Mouse (Mus musculus) embryonic facial prominence, embryonic 14.5 days (tissue): Measurements from ENCODE around the gene Trim31. TPM values are rescaled to one million over a fixed set of nuclear protein-coding genes. Genes with fewer than 3 reads are reported as not detected.

Experiments
- ATAC-seq: fragments of 200-750 bp; cut with Nextera tagmentation; 2 replicates; pipeline ENCODE4 v1.8.0; 2017; ENCODE audit warnings: low read depth, moderate number of reproducible peaks, moderate TSS enrichment
- DNase-seq: peaks from one replicate; pipeline ENCODE4 v3.0.0-alpha.2; 2015; ENCODE audit warnings: low spot score
- H3K27ac ChIP-seq: fragments of 300-500 bp; sonication (generic); replicated peaks from 2 replicates; pipeline ENCODE4 v1.5.1; 2014; ENCODE audit warnings: low read depth, mild to moderate bottlenecking, low read length, moderate library complexity
- H3K27me3 ChIP-seq: fragments of 300-500 bp; sonication (generic); replicated peaks from 2 replicates; pipeline ENCODE4 v1.6.1; 2014; ENCODE audit warnings: low read length; ENCODE audit not compliant: control insufficient read depth, insufficient read depth
- H3K36me3 ChIP-seq: fragments of 300-500 bp; sonication (generic); 2 replicates; pipeline ENCODE4 v1.6.1; 2014; ENCODE audit warnings: low read length, mixed read lengths; ENCODE audit not compliant: control insufficient read depth, insufficient read depth
- H3K4me1 ChIP-seq: fragments of 300-500 bp; sonication (generic); 2 replicates; pipeline ENCODE4 v1.6.1; 2014; ENCODE audit warnings: antibody characterized with exemption, low read length; ENCODE audit not compliant: control insufficient read depth, insufficient read depth
- H3K4me2 ChIP-seq: fragments of 300-500 bp; sonication (generic); 2 replicates; pipeline ENCODE4 v1.6.1; 2014; ENCODE audit warnings: low read depth, mild to moderate bottlenecking, low read length, moderate library complexity, mixed read lengths
- H3K4me3 ChIP-seq: fragments of 300-500 bp; sonication (generic); 2 replicates; pipeline ENCODE4 v1.5.1; 2014; ENCODE audit warnings: low read depth, mild to moderate bottlenecking, low read length
- H3K9ac ChIP-seq: fragments of 300-500 bp; sonication (generic); 2 replicates; pipeline ENCODE4 v1.6.1; 2014; ENCODE audit warnings: low read depth, mild to moderate bottlenecking, low read length, moderate library complexity, mixed read lengths
- H3K9me3 ChIP-seq: fragments of 300-500 bp; sonication (generic); 2 replicates; pipeline ENCODE4 v1.6.1; 2016; ENCODE audit warnings: low read length; ENCODE audit not compliant: control insufficient read depth
- WGBS: fragments of 180-500 bp; shearing (Covaris S2); extraction: QIAGEN DNeasy Blood & Tissue Kit; methylation state at CpG from one replicate; pipeline ENCODE4 v1.1.7; 2014; 5-methylcytosine and 5-hydroxymethylcytosine counted together
- polyA plus RNA-seq: library from polyadenylated mRNA; unstranded; fragments of >200 nt; fragmentation: Nextera tagmentation; extraction: Ambion mirVana; gene quantifications from 2 replicates; pipeline ENCODE4 v1.2.1, GENCODE M21; 2014

The Trim31 gene
- polyA plus RNA-seq, 1 experiment from 2014 or later, result not detected

DNA sequence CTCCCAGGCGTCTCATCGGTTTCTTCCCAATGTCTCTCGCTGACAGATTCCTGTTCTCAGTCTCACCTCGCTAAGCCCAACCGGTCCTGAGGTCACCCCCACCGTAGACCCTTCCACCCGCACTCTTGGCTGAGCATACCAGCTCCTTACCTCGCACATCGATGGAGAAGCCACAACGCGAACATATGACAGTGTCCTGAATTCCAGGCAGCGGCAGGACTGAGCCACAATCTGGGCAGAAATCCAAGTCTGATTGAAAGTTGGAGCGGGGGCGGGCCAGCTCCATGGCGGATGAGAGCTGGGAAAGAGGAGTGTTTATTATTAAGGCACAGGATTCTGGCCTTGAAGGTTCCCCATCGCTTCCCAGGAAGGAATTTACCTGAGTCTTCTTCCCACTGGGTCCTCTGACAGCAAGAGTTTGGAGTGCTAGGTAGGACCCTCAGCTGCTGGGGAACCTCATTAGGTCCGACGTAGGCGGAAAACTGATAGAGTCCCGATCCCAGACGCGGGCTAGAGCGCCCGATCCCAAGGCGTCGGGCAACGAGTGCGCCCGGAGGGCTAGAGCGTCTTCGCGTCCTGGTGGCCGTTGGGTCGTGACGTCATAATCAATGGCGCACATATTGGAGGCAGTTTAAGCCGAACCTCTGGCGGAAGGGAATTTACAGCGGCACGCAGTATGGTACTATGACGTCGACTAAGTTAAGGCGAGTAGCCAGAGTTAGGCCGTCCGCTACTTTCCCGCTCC lies 60.3 kb downstream of the Trim31 start, which contains the start of the genes Znrd1 and Znrd1as:
TSS of gene Znrd1 (minus strand) at position 561 of the 745 bp plus-strand sequence.
TSS of gene Znrd1as (plus strand) at position 594 of the 745 bp plus-strand sequence.
- peak; percentile 98 for ATAC-seq
- H3K27ac ChIP-seq, result peak within 1 kb of the TSS; percentile 85

DNA sequence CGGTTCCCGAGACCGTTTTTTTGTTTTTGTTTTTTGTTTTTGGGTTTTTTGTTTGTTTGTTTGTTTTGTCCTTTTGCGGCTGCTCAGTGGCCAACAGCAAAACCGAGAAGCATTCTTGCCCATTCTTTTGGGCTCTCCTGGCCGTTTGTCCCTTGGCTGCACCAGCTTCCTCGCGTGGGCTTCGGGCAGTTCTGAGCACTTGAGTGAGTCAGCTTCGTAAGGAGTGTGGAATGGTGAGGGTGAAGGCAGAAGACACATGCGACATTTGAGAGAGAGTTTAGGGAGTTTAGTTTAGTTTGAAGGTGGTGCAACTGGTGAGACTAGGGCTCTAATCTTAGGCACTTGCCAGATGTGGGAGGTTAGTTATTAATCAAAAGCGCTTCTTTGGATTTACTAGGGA lies 61.0 kb downstream of the Trim31 start:
- Histone ChIP-seq H3K36me3 (peaks cover 26% of the 10 kb centered on the region), H3K4me1 (peaks cover 7% of the 10 kb centered on the region), H3K4me3 (peak overlapping the region; percentile 78), H3K9me3 (no peaks in the 10 kb centered on the region), H3K27me3 (no peaks in the 10 kb centered on the region), H3K4me2 (peak overlapping the region; percentile 82), H3K9ac (peak overlapping the region; percentile 85), H3K27ac (no peak overlapping the region; the same call in none of the 2 replicates)
- WGBS, result 7% methylated on average over 12 of the region's 12 CpGs
- no peak for ATAC-seq
- no peak for DNase-seq

More for the DNA sequence above, 60.3 kb downstream of the Trim31 start, which contains the start of the genes Znrd1 and Znrd1as:
- Histone ChIP-seq H3K4me2 (peak within 1 kb of the TSS; percentile 82), H3K9ac (peak within 1 kb of the TSS; percentile 85), H3K4me3 (peak within 1 kb of the TSS; percentile 78), H3K9me3 (no peaks in the 10 kb centered on the region), H3K36me3 (peaks cover 30% of the 10 kb centered on the region), H3K4me1 (peaks cover 7% of the 10 kb centered on the region), H3K27me3 (no peaks in the 10 kb centered on the region)
- under 1% methylated on average over 43 of the region's 46 CpGs for WGBS
- peak; percentile 99 for DNase-seq

Other genes starting within 250 kb of the Trim31 start
- gene H2-M1, start 225.9 kb upstream of the Trim31 start, polyA plus RNA-seq, result not detected in 2 replicates
- not detected in 2 replicates for gene H2-M10.5, start 125.2 kb upstream of the Trim31 start, polyA plus RNA-seq
- gene H2-M10.6, start 85.9 kb upstream of the Trim31 start, polyA plus RNA-seq, result not detected in 2 replicates
- gene Trim26, start 61.0 kb upstream of the Trim31 start, polyA plus RNA-seq, result 28.5 and 31.9 TPM in 2 replicates
- 0.10 and 0.15 TPM in 2 replicates for gene Trim15, start 30.9 kb upstream of the Trim31 start, polyA plus RNA-seq
- 3.6 and 3.7 TPM in 2 replicates for gene Trim10, start 28.5 kb upstream of the Trim31 start, polyA plus RNA-seq
- not detected in 2 replicates for gene Trim40, start 8.0 kb upstream of the Trim31 start, polyA plus RNA-seq
- 1.2 and 2.7 TPM in 2 replicates for gene Rnf39, start 44.8 kb downstream of the Trim31 start, polyA plus RNA-seq
- 125 and 130 TPM in 2 replicates for gene Ppp1r11, start 53.6 kb downstream of the Trim31 start, polyA plus RNA-seq
- 89.6 and 94.7 TPM in 2 replicates for gene Znrd1, start 60.4 kb downstream of the Trim31 start, polyA plus RNA-seq
- gene Znrd1as, start 60.5 kb downstream of the Trim31 start, polyA plus RNA-seq, result 5.9 and 6.1 TPM in 2 replicates
- gene 2410137M14Rik, start 83.1 kb downstream of the Trim31 start, polyA plus RNA-seq, result not detected in 2 replicates
- 0.21 and 0.22 TPM in 2 replicates for gene H2-M5, start 91.4 kb downstream of the Trim31 start, polyA plus RNA-seq
- 45.5 and 64.8 TPM in 2 replicates for gene Zfp57, start 103.0 kb downstream of the Trim31 start, polyA plus RNA-seq
- 0.12 and 0.22 TPM in 2 replicates for gene Mog, start 125.3 kb downstream of the Trim31 start, polyA plus RNA-seq
- 8.4 and 10.2 TPM in 2 replicates for gene Gabbr1, start 147.8 kb downstream of the Trim31 start, polyA plus RNA-seq
- 0.12 TPM in 1 of 2 replicates, not detected in the other for gene Olfr90, start 190.4 kb downstream of the Trim31 start, polyA plus RNA-seq
- 0.04 TPM in 1 of 2 replicates, not detected in the other for gene Olfr91, start 200.2 kb downstream of the Trim31 start, polyA plus RNA-seq
- not detected in 2 replicates for gene Olfr92, start 222.0 kb downstream of the Trim31 start, polyA plus RNA-seq